Mouse (Mus musculus) intestine, embryonic 14.5 days (tissue): ENCODE measurements around the gene Hrk. TPM values are rescaled to one million over a fixed set of nuclear protein-coding genes. Genes with fewer than 3 reads are reported as not detected.
A peak's percentile ranks its signal among the peaks of the same experiment; 100 is the strongest.

Experiments
- ATAC-seq: fragments of 200-750 bp; cut with Nextera tagmentation; replicated peaks from 2 replicates; pipeline ENCODE4 v1.8.0; 2017; ENCODE audit warnings: low read depth, moderate number of reproducible peaks, moderate TSS enrichment, moderate library complexity; ENCODE audit not compliant: low FRiP score, low TSS enrichment
- DNase-seq: peaks from one replicate; pipeline ENCODE4 v3.0.0-alpha.2; 2018; ENCODE audit warnings: low spot score
- H3K27ac ChIP-seq: fragments of 300-500 bp; sonication (generic); 2 replicates; pipeline ENCODE4 v1.5.1; 2014; ENCODE audit warnings: low read depth, mild to moderate bottlenecking, control low read depth
- H3K27me3 ChIP-seq: fragments of 300-500 bp; sonication (generic); replicated peaks from 2 replicates; pipeline ENCODE4 v1.6.1; 2014; ENCODE audit warnings: low read length, control low read depth; ENCODE audit not compliant: control insufficient read depth, insufficient read depth
- H3K36me3 ChIP-seq: fragments of 300-500 bp; sonication (generic); 2 replicates; pipeline ENCODE4 v1.6.1; 2014; ENCODE audit warnings: low read length, control low read depth; ENCODE audit not compliant: control insufficient read depth, insufficient read depth
- H3K4me1 ChIP-seq: fragments of 300-500 bp; sonication (generic); replicated peaks from 2 replicates; pipeline ENCODE4 v1.6.1; 2014; ENCODE audit warnings: low read length, control low read depth, mixed read lengths; ENCODE audit not compliant: control insufficient read depth, insufficient read depth
- H3K4me2 ChIP-seq: fragments of 300-500 bp; sonication (generic); 2 replicates; pipeline ENCODE4 v1.6.1; 2014; ENCODE audit warnings: low read length
- H3K4me3 ChIP-seq: fragments of 300-500 bp; sonication (generic); 2 replicates; pipeline ENCODE4 v1.5.1; 2014; ENCODE audit warnings: low read depth, low read length, control low read depth, mixed read lengths
- H3K9ac ChIP-seq: fragments of 300-500 bp; sonication (generic); 2 replicates; pipeline ENCODE4 v1.6.1; 2014; ENCODE audit warnings: mild to moderate bottlenecking, low read length
- H3K9me3 ChIP-seq: fragments of 300-500 bp; sonication (generic); 2 replicates; pipeline ENCODE4 v1.6.1; 2016; ENCODE audit warnings: low read length, control low read depth; ENCODE audit not compliant: control insufficient read depth
- WGBS: fragments of 180-500 bp; shearing (Covaris S2); extraction: QIAGEN DNeasy Blood & Tissue Kit; methylation state at CpG from one replicate; pipeline ENCODE4 v1.1.7; 2014; 5-methylcytosine and 5-hydroxymethylcytosine counted together
- polyA plus RNA-seq: library from polyadenylated mRNA; unstranded; fragments of >200 nt; fragmentation: Nextera tagmentation; extraction: Ambion mirVana; gene quantifications from 2 replicates; pipeline ENCODE4 v1.2.1, GENCODE M21; 2014

The Hrk gene
- polyA plus RNA-seq = 0.22 and 0.28 TPM in 2 replicates

GRCm38 (mm10) chr5:118164581-118164980 is at the start of gene Hrk:
TSS of gene Hrk (plus strand) at chr5:118164648.
- no peak for DNase-seq
- peaks cover 50% of the 10 kb centered on the region for H3K27me3 ChIP-seq
- WGBS = 63% methylated on average over 12 of the region's 12 CpGs

GRCm38 (mm10) chr5:118118351-118118750 is 46.1 kb upstream of the Hrk start:
- Histone ChIP-seq H3K4me2 (no peak overlapping the region), H3K27me3 (no peaks in the 10 kb centered on the region), H3K36me3 (peaks cover 10% of the 10 kb centered on the region; the same call in 1 of the 2 replicates), H3K4me1 (peaks cover 14% of the 10 kb centered on the region), H3K9me3 (no peaks in the 10 kb centered on the region), H3K4me3 (no peak overlapping the region), H3K27ac (no peak overlapping the region), H3K9ac (no peak overlapping the region)
- DNase-seq (no peak), ATAC-seq (no peak)
- WGBS = 75% methylated on average over 3 of the region's 3 CpGs

More at GRCm38 (mm10) chr5:118164581-118164980, at the start of gene Hrk:
- Histone ChIP-seq H3K36me3 (no peaks in the 10 kb centered on the region), H3K27ac (no peak within 1 kb of the TSS), H3K4me1 (peaks cover 4% of the 10 kb centered on the region; the same call in 1 of the 2 replicates), H3K4me2 (no peak within 1 kb of the TSS), H3K9me3 (no peaks in the 10 kb centered on the region), H3K9ac (no peak within 1 kb of the TSS), H3K4me3 (no peak within 1 kb of the TSS)
- ATAC-seq = no peak

- ATAC-seq (no peak), DNase-seq (no peak)
- 85% methylated on average over 5 of the region's 5 CpGs for WGBS
- Histone ChIP-seq H3K27me3 (no peaks in the 10 kb centered on the region), H3K27ac (no peak overlapping the region), H3K36me3 (peaks cover 8% of the 10 kb centered on the region; the same call in 1 of the 2 replicates), H3K4me2 (no peak overlapping the region), H3K9me3 (no peaks in the 10 kb centered on the region), H3K4me1 (peaks cover 14% of the 10 kb centered on the region), H3K9ac (no peak overlapping the region), H3K4me3 (no peak overlapping the region)
Measured at GRCm38 (mm10) chr5:118118922-118119321, 45.5 kb upstream of the Hrk start.

GRCm38 (mm10) chr5:118120670-118121069 is 43.8 kb upstream of the Hrk start:
- Histone ChIP-seq H3K9me3 (no peaks in the 10 kb centered on the region), H3K4me1 (peaks cover 14% of the 10 kb centered on the region), H3K4me2 (no peak overlapping the region), H3K36me3 (peaks cover 11% of the 10 kb centered on the region), H3K9ac (no peak overlapping the region), H3K27me3 (no peaks in the 10 kb centered on the region), H3K4me3 (no peak overlapping the region), H3K27ac (no peak overlapping the region)
- 45% methylated on average over 2 of the region's 2 CpGs for WGBS
- ATAC-seq (peak; percentile 25; the same call in 1 of the 2 replicates), DNase-seq (no peak)

GRCm38 (mm10) chr5:118121928-118122327 is 42.5 kb upstream of the Hrk start:
- WGBS = 68% methylated on average over 4 of the region's 4 CpGs
- no peak for ATAC-seq
- Histone ChIP-seq H3K27me3 (no peaks in the 10 kb centered on the region), H3K4me3 (no peak overlapping the region), H3K9me3 (no peaks in the 10 kb centered on the region), H3K4me2 (no peak overlapping the region), H3K9ac (no peak overlapping the region), H3K4me1 (peaks cover 14% of the 10 kb centered on the region), H3K36me3 (peaks cover 15% of the 10 kb centered on the region), H3K27ac (no peak overlapping the region)
- no peak for DNase-seq

- WGBS = 48% methylated on average over 10 of the region's 10 CpGs
Measured at GRCm38 (mm10) chr5:118123096-118123495, 41.4 kb upstream of the Hrk start.

GRCm38 (mm10) chr5:118126671-118127070 is 37.8 kb upstream of the Hrk start:
- Histone ChIP-seq H3K9ac (no peak overlapping the region), H3K36me3 (peaks cover 33% of the 10 kb centered on the region), H3K4me1 (no peaks in the 10 kb centered on the region), H3K27me3 (no peaks in the 10 kb centered on the region), H3K4me3 (no peak overlapping the region), H3K9me3 (no peaks in the 10 kb centered on the region), H3K27ac (no peak overlapping the region), H3K4me2 (no peak overlapping the region)
- ATAC-seq (no peak), DNase-seq (no peak)
- 82% methylated on average over 4 of the region's 4 CpGs for WGBS

More at GRCm38 (mm10) chr5:118123096-118123495, 41.4 kb upstream of the Hrk start:
- Histone ChIP-seq H3K36me3 (peaks cover 27% of the 10 kb centered on the region), H3K4me3 (no peak overlapping the region), H3K27me3 (no peaks in the 10 kb centered on the region), H3K4me1 (peaks cover 14% of the 10 kb centered on the region), H3K9ac (no peak overlapping the region), H3K27ac (no peak overlapping the region), H3K9me3 (no peaks in the 10 kb centered on the region), H3K4me2 (no peak overlapping the region)
- DNase-seq = no peak
- no peak for ATAC-seq

- ATAC-seq (no peak; the same call in 1 of the 2 replicates), DNase-seq (peak; percentile 67)
- no peaks in the 10 kb centered on the region for H3K27me3 ChIP-seq
- H3K36me3 ChIP-seq = peaks cover 31% of the 10 kb centered on the region
- no peaks in the 10 kb centered on the region for H3K9me3 ChIP-seq
- H3K4me2 ChIP-seq = no peak overlapping the region
- H3K4me1 ChIP-seq = no peaks in the 10 kb centered on the region
- H3K27ac ChIP-seq = no peak overlapping the region
- WGBS = 41% methylated on average over 6 of the region's 6 CpGs
- H3K4me3 ChIP-seq = no peak overlapping the region
- no peak overlapping the region for H3K9ac ChIP-seq
Measured at GRCm38 (mm10) chr5:118128208-118128607, 36.2 kb upstream of the Hrk start.

- Histone ChIP-seq H3K36me3 (peaks cover 31% of the 10 kb centered on the region), H3K4me1 (no peaks in the 10 kb centered on the region), H3K4me2 (no peak overlapping the region), H3K27ac (no peak overlapping the region), H3K9ac (no peak overlapping the region), H3K27me3 (no peaks in the 10 kb centered on the region), H3K9me3 (no peaks in the 10 kb centered on the region), H3K4me3 (no peak overlapping the region)
- ATAC-seq (no peak), DNase-seq (no peak)
- WGBS = 65% methylated on average over 9 of the region's 9 CpGs
Measured at GRCm38 (mm10) chr5:118128651-118129050, 35.8 kb upstream of the Hrk start.
